Mouse (Mus musculus) gastrocnemius, postnatal 10 days (tissue): ENCODE measurements around the gene Pou6f2. TPM values are rescaled to one million over a fixed set of nuclear protein-coding genes. Genes with fewer than 3 reads are reported as not detected.

Experiments
- DNase-seq: peaks from one replicate; pipeline ENCODE4 v3.0.0; 2021; ENCODE audit warnings: mixed read lengths
- total RNA-seq, 2 experiments: library from RNA; stranded (reverse); gene quantifications; 2 replicates each; pipeline ENCODE4 v1.2.3; 2021

The Pou6f2 gene
- total RNA-seq, 2 experiments from 2014 or later = not detected

DNA sequence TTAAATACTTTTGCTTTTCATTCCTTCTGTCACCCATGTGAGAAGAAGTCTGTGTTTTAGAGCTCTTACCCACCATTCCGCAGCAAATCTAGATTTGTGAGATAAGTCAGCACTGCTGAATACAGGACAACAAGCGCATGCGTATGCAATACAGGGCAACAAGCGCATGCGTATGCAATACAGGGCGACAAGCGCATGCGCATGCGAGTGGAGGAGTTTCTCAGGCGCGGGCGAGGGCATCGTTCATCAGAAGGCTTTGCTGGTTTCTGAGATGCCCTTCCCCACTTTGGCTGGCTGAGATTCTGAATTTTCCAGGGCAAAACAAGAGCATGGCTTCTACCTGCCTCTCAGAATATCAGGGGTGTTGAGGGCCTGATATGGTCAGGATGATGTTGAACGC lies 186.2 kb downstream of the Pou6f2 start:
- DNase-seq = no peak

DNA sequence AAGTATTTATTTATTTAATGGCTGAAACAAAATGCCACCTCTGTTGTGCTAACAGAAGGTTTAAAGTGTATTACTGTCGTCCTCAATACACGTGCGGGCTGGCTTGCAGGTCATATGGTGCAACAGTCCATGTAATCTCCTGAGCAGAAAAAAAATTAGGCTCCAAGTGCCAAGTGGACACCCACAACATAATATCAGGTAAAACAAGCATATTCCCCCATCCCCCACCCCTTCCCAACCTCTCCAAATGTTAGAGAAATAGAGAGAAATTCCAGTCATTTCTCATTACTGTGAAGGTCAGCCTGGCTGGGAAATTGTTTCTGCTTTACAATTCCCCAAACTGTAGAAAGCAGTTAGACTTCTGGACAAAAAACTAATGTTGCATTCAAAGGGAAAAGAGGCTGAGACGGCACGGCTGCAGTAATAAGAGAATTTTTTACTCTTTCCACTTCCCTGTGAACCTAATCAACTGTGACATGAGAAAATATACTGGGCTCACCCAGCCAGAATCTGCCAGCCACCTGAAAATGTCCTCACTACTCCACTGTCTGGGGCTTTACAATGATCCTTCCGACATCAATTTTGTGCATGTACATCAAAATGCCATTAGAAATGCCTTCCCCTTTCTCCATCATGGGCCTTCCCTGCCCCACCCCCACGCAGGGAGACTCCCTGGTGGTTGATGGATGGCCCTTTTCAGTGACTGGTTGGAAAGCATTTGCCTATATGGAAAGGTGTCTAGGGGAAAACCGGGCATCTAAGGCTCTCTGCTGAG lies 192.8 kb downstream of the Pou6f2 start:
- DNase-seq = no peak

DNA sequence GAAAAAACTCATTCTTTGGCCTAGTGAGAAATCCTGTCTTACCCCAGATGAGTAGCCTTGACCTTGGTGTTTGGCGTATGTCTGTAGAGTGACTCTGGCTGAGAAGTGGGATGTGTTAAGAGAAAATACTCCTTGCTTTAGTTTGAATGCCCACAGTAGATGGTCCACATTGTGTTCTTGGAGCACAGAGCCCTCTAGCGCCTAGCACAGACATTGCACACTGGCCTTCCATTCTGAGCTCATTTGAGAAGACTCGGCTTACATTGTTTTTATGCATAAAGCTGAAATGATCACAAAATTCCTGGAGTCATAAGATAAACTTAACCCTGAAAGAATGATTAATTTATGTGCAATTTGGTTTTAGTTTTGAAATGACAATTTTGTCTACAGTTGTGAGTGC lies 223.5 kb downstream of the Pou6f2 start:
- peak; percentile 24 for DNase-seq

DNA sequence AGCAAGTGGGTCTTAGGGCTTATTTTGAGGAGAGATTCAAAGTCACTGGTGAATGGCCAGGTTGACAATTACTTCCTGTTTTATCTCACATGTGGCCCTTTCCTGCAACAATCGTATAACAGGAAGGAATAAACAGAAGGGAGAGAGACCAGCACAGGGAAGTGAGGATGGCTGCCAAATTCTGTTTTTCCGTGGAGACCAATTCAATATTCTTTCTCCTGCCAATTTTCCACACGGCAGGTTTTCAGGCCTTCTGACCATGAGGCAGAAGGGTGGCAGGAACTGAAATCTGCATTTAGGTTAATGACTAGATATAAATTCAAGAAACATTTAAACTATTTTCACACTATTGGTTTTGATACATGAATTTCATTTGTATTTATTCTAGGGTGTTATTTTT lies 224.5 kb downstream of the Pou6f2 start:
- no peak for DNase-seq

DNA sequence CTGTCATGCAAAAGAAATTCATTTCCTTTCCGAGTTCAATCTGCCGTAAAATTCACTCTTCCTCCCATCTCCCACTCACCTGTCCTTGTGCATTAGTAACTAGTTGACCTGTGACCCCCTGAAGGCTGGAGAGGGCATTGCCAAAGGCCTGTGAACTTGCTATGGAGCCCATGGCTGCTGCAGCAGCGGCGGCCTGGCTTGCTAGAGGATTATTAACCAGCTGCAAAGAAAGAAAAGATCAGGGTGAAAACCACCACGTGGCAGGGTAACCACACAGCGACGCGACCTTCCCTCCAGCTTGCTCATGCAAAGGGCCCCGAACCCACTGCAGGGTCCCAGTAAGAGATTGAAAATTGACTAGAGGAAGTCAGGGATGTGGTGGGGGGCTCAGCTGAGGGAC lies 225.2 kb downstream of the Pou6f2 start:
- no peak for DNase-seq

DNA sequence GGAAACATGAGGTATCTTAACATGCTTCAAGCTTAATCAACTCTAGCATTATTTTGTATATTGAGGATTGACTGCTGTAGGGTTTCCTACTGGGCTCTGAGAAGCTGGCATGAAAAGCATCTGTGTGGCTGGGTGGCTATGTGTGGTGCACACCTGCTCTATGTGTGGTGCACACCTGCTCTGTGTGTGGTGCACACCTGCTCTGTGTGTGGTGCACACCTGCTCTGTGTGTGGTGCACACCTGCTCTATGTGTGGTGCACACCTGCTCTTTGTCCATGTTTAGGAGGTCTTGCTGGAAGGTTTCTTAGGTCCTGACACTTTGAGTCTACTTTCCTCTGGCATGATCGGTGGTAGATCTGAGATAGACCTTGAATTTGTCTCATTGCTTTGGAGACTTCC lies 233.3 kb downstream of the Pou6f2 start:
- no peak for DNase-seq

DNA sequence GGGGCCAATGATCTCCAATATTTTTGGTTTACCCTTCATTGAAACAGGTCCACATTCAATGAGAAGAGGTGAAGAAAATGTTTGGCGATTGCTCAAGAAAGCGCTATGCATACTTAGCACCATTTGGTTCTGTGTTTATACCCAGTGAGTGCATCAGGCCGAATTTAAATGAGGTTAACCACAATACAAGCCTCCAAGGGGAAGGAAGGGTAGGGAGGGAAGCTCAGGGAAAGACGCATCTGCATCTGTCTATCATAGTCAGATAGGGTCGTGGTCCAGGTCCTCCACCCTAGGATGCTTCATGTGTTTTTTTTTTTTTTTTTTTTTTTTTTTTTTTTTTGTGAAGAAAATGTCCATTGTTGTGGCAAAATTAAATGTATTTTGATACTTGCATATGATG lies 236.9 kb downstream of the Pou6f2 start:
- no peak for DNase-seq

DNA sequence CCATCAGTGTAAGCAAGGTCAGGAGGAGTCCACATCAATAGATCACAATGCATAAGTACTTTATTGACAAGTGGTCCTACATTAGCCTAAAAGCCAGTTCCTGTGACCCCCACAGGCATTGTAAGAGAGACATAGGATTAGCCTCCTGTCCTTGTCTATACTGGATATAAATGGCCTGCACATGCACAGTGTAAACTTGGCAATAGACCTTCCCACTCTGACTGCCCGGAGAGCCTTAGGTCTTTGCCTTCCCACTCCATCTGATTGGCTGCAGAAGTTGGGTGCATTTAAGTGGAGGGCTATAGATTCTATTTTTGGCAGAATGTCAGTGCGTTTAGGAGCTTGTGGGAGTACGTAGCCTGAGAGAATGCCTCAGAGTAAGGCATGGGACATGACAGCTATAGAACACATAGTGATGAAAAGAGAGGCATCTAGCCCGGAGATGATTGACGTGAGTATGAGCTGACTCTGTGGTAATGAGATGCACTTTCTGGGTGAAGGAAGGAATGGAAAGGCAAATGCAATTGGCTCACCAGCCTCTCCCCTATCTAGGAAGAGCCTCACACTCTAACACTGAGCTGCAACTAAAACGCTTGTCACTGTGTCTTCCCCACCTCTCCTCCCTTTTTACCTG lies 243.4 kb downstream of the Pou6f2 start:
- no peak for DNase-seq

DNA sequence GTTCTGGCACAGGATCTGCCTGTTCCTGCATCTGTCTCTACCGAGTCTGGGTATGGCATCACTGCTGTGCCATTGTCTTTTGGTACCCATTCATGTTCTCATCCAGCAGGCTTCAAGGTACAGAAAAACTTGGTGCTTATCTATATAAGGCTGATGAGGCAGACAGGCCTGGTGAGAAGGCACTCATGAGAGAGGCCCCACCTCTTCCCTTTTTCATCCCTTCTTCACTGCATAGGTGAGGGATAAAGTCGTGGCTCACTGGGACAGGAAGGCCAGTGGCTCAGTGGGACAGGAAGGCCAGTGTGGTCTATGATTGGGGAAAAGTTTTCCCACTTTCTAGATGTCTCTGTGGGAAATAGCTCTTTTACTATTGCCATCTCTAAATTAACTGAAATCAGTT lies 263.8 kb downstream of the Pou6f2 start:
- DNase-seq = no peak

DNA sequence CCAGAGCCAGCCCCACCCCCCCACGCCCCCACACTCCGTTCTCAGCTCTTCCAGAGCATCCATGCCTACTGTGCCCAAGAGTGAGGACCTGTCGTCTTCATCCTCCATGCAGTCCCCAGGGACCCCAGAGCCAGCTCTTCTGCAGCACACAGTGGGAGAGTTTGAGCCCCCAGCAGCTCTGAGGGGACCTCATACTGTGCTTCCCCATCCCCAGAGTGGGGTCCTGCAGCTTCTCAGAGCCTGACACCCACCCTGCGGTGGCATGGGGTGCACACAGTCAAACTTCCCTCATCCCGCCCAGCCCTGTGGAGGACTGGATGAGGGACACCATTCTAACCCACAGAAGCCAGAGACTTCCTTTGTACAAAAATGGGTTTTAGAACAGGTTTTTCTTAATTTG lies 264.3 kb downstream of the Pou6f2 start:
- DNase-seq = no peak

DNA sequence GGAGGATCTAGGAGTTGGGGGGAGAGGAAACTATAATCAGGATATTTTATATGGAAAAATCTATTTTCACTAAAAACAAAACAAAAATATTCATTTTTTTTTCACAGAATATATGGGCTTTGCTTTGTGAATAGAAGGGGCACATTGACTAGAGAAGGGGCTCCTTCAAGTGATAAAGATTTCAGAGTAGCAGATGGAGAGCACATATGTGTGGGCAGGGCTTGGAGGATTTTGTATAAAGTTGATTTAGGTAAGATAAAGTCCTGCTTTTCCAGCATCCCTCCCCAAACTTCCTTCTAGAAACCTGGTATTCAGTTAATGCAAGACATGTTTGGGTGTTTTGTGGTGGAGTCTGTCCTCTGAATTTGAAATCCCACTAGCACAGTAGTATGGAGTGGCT lies 266.2 kb downstream of the Pou6f2 start:
- no peak for DNase-seq

DNA sequence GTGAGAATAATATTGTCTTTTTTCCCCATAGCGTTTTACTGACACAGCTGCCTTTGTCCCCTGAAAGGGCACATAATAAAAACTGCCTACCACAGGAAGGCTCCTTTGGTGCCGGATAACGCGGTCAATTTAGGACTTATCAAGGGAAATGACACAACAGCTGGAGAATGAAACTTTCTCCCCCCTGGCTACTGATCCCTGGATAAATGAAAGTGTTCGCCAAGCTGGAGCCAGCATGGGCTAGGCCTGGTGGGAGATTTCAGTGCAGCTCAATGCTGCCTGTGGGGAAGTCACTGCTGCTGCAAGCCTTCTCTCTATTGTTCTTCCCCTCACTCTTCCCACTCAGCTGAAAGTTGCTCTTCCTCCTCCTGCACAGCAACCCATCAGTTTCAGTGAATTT lies 267.8 kb downstream of the Pou6f2 start:
- DNase-seq = no peak

DNA sequence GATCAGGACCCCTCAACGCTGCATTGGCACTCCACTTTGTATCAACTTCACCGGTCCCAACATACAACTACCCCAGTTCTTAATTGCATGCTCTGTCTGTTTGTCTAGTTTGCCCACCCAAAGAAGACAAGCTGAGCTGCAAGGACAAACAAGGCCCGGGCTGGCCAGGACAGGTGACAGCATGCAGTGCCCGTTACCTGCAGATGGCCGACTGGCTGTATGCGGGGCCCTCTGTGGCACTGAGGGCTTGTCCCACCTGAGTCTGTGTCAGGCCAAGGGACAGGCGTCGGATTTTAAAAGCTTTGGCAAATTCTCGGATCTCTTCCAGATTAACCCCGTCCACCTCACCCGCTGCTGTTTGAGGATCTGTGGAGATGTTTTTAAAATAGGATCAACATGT lies 268.7 kb downstream of the Pou6f2 start:
- no peak for DNase-seq

DNA sequence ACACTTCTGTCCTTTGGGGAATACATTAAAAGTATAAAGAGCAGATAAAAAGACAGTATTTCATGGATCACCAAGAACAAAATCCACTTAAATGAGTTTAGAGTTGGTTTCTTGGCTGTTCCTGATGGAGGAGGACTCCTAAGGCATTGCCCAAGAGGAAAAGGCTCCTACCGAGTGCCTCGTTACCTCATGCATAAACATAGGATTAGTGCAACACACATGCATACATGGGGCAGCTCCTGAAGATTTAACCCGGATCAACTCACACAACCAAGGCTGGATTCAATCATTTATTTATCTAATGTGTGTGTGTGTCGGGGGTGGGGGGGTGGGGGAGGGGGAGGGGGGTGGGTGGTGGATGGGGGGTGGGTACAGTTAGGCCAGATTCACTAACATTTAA lies 269.4 kb downstream of the Pou6f2 start:
- no peak for DNase-seq

DNA sequence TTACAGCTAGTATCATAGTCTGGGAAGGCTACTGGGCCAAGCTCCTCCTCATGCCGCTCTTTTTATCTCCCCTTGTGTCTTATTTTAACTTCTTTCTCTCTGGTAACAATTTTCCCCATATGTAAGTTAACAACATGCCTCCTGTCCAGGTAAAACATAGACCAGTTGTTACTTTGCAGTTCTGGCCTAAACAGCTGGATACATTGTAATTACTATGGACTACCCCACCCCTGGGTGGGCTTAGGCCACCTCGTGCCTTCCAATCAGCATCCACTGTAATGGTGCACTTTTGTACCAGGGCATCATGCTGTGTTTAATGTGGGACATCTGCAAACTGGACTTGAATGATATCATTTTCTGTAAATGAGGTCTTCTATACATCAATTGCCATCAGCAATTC lies 271.4 kb downstream of the Pou6f2 start:
- DNase-seq = no peak

DNA sequence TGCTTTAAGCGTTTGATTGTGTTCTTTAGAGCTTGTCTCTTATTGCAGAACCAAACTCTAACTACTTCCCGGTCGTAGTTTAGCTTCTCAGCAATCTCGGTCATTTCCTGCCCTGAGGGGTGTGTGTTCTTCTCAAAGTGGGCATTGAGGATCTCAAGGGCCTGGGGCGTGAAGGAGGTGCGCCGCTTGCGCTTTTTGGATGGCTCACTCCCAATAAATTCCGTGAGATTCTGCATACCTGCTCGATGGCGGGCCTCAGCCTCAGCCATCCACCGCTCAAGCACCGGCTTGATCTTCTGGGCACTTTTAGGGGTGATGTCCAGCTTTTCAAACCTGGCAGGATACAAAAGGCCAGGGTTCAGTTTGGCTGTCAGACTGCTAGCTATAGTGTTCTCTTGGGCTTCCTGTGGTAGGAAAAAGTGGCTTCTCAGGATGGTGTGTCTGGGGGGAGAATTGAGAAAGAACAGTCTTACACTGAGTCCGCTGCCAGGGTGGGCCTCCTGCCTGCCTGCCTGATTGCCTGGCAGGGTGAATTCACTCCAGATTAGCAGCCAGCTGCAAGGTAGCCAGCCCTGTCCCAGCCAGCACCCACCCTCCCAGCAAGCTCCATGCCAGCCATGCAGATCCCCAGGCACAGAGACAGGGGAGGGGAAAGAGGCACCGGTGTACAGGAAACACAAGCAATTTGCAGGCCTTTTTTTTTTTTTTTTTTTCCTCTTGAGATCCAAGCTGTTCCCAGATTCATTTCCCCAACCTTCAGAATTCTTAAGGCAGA lies 272.1 kb downstream of the Pou6f2 start:
- no peak for DNase-seq

DNA sequence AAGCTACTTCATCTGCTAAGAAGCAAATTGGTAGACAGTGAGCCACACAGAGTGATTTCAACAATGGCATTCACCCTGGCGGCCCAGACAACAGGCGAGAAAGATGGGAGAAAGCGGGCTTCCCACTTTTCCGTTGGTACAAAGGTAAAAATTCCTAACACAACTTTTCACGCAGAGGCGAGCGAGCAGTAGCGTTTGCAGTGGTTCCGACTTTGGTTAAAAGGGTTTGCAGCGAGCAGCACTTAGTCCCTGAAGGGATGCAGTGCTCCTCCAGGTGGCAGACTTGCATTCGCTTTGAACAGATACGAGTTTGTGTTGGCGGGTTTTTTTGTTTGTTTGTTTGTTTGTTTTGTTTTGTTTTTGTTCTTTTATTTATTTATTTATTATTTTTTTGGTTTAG lies 273.1 kb downstream of the Pou6f2 start:
- DNase-seq = peak; percentile 29

DNA sequence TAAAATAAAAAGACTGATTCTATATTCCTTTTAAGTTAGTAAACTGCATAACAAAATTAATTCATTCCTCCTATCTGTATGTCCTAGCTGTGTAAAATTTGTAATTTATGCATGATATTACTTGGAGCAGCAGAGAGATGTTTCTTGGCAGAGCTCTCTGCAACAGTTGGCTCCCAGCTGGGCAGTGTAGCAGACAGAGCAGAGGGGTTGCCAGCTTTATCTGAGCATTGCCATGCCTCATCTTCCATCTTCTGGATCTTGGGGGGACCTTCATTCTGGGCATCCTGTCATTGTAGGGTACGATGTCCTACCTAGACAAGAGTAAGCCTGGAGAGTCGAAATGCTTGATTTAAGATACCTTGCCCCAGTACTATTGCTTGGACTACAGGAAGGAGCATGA lies 277.1 kb downstream of the Pou6f2 start:
- no peak for DNase-seq

DNA sequence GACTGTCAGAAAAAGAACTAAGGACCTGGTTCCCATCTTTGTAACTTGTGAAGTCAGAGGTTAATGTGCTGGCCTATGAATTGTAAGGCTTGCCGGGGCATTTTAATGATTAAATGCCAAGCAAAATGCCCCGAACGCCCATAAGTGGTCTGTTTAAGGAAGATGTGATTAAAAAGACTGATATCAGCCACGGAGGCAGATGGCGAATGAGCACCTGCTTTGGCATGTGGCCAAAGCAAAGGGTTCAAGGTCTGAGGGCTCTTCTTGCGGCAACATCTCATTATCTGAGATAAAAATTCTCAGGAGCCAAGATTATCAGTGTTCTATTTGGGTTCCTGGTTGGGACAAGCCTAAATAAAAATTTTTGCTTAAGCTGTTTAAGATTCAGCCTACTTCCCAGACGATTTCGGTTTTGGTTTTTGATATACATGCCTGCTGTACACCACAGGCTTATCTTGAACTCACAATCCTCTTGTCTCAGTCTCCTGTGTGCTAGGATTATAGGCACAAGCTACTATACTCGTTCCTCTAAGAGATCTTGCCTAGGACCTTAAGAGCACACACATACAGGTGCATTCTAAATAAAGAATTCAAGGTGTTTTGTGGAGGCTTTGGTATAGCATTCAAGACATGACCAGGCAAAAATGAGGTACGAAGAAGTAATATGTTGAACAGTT lies 315.9 kb downstream of the Pou6f2 start:
- DNase-seq = no peak
